Mouse (Mus musculus) cerebellum, postnatal 14 days (tissue): ENCODE measurements around the gene Stkld1.
A peak's percentile ranks its signal among the peaks of the same experiment; 100 is the strongest.
"Not testable (repeated sequence)": the region's sequence is repeated elsewhere in the genome, so short reads cannot be mapped to it uniquely, and the experiment has no call there.

Source experiments
- DNase-seq, 2 experiments: peaks; one replicate each; pipeline ENCODE4 v3.0.0; 2021; ENCODE audit warnings: mixed read lengths in 2 of 2

Gene Stkld1

GRCm38 (mm10) chr2:26933304-26934055, at the start of gene Stkld1, which contains the start of gene Surf4:
Gene Stkld1 (plus strand): TSS chr2:26934047.
Gene Surf4 (minus strand): TSS chr2:26933928.
- DNase-seq: peak; percentile 94 to 96

GRCm38 (mm10) chr2:26885541-26885940, 48.3 kb upstream of the Stkld1 start:
- not testable (repeated sequence) for DNase-seq

GRCm38 (mm10) chr2:26886170-26886569, 47.7 kb upstream of the Stkld1 start:
- DNase-seq: not testable (repeated sequence)

- no peak for DNase-seq
Measured at GRCm38 (mm10) chr2:26895898-26896297, 37.9 kb upstream of the Stkld1 start.

GRCm38 (mm10) chr2:26900731-26901130, 33.1 kb upstream of the Stkld1 start:
- no peak for DNase-seq

- no peak for DNase-seq
Measured at GRCm38 (mm10) chr2:26901834-26902400, 31.9 kb upstream of the Stkld1 start.

GRCm38 (mm10) chr2:26902467-26903220, 31.2 kb upstream of the Stkld1 start, which contains the start of gene Surf6:
Gene Surf6 (minus strand): TSS chr2:26902879.
- peak; percentile 94 for DNase-seq

- DNase-seq: no peak
Measured at GRCm38 (mm10) chr2:26903311-26903710, 30.5 kb upstream of the Stkld1 start.

- DNase-seq: no peak
Measured at GRCm38 (mm10) chr2:26905936-26906335, 27.9 kb upstream of the Stkld1 start.

GRCm38 (mm10) chr2:26906431-26906830, 27.4 kb upstream of the Stkld1 start:
- no peak for DNase-seq

- peak; percentile 43 to 61 for DNase-seq
Measured at GRCm38 (mm10) chr2:26907109-26907508, 26.7 kb upstream of the Stkld1 start.

GRCm38 (mm10) chr2:26908710-26909386, 25.0 kb upstream of the Stkld1 start:
- no peak for DNase-seq

GRCm38 (mm10) chr2:26909387-26909784, 24.5 kb upstream of the Stkld1 start:
- DNase-seq: no peak

GRCm38 (mm10) chr2:26910124-26910993, 23.5 kb upstream of the Stkld1 start, which contains the start of the genes Med22 and Rpl7a:
Gene Med22 (minus strand): TSS chr2:26910677.
Gene Rpl7a (plus strand): TSS chr2:26910764.
- peak; percentile 100 for DNase-seq

- DNase-seq: peak; percentile 78 to 86
Measured at GRCm38 (mm10) chr2:26910994-26911765, 22.7 kb upstream of the Stkld1 start.

- no peak for DNase-seq
Measured at GRCm38 (mm10) chr2:26912253-26912770, 21.5 kb upstream of the Stkld1 start.

- no peak for DNase-seq
Measured at GRCm38 (mm10) chr2:26913416-26914147, 20.3 kb upstream of the Stkld1 start.

GRCm38 (mm10) chr2:26914148-26914941, 19.5 kb upstream of the Stkld1 start:
- no peak for DNase-seq
